Mouse (Mus musculus) T-helper 2 cell (primary cell): ENCODE measurements around the gene Gm10972.
"Not testable (repeated sequence)": the region's sequence is repeated elsewhere in the genome, so short reads cannot be mapped to it uniquely, and the experiment has no call there.

ENCODE experiments used
- in situ Hi-C: fragments of 300-600 bp; cut with MboI, MseI; formaldehyde crosslinking; loops from one replicate; pipeline ENCODE4 v1.15.1; 2025; ENCODE audit warnings: high pct_unique_total_duplicates

Gene Gm10972

DNA sequence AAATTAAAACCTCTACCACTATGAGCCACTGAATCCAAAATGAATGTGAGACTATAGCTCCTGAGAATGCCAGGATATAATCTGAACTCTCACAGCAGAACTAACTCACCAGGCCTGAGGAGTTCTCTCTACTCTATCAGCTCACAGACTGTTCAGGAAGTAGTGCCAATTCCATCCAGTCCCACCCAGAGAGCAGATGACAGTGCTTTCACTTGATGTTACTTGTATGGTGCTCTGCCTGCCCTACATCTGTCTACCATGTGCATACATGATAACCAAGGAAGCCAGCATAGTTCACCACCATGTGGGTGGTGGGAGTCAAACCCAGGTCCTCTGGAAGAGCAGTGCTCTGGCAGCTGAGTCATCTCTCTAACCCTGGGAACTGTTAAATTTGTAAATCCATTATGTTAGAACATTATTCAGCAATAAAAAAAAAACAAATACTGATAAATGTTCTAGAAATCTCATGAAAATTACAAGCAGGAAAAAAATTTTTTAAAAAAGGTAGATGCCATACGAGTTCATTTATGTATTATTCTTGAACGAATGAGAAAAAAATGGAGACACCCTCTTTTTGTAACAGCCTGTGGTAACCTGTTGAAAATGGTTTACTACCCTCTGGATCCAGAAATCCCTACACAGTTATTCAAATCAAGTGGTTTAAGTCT lies at the start of gene Gm10972:
Gene Gm10972 (plus strand): TSS at position 618 of the 668 bp plus-strand sequence.
- in situ Hi-C loops = loop anchor here (5.0 kb wide), 1 partner anchor 95 kb away; no protein-coding TSS in a partner anchor

DNA sequence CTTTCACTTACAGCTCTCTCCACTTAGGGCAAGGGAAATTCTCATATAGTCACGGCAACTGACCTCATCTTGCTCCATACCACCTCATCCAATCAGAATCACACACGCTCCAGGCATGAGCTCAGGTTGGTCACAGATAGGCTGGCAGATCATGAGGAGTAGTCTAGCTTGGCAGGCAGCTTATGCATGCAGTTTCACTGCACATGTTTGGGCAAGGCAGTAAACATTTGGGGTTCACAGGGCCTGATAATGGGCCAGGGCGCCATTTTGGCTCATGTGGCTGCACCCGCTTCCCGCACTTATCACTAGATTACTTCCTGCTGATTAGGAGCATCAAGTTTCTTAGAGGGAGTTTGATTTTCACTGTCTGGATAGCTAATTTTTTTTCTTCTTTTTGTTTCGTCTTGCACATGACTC lies 47.0 kb upstream of the Gm10972 start:
- in situ Hi-C loops = no loop called here

- in situ Hi-C loops = no loop called here
Observed at GRCm38 (mm10) chr3:94597224-94597779, 45.6 kb upstream of the Gm10972 start.

DNA sequence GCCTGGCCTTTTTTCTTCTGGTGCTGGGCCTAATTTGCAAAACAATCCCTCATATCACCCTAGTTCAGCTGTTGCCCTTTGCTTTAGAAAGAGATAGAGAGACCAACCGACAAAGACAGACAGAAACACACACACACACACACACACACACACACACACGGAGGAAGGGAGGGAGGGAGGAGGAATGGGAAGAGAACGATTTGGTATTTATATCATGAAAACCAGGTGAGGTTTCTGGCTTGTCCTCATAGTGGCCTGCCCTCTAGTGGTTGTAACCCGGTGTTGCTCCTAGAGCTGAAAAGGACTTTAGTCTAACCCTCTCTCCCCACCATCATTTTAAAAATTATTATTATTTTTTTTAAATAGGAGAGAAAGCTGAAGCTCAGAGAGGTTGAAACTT lies 41.0 kb upstream of the Gm10972 start:
- in situ Hi-C loops = loop anchor here (10.0 kb wide), 2 partner anchors 237 to 1037 kb away; partner anchors contain the start of gene C2cd4d

DNA sequence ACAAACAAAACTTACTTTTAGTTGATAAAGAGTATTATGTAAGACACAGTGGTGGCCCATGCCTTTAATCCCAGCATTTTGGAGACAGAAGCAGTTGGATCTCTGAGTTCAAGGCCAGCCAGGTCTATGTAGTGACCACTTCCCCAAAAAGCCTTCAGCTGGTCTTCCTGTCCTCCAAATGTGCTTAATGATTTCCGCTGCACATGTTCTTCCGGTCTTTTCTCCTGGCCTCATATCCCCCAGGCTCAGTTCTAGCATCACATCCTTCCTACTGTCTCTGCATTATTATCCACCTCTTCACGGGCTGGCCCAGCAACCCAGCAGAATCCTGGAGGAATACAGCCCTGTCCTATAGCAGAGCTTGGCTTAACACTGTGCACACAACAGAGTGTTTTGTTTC lies 33.3 kb upstream of the Gm10972 start:
- in situ Hi-C loops = loop anchor here (5.0 to 10.0 kb wide), 3 partner anchors 157 to 1045 kb away; partner anchors contain the start of gene C2cd4d

DNA sequence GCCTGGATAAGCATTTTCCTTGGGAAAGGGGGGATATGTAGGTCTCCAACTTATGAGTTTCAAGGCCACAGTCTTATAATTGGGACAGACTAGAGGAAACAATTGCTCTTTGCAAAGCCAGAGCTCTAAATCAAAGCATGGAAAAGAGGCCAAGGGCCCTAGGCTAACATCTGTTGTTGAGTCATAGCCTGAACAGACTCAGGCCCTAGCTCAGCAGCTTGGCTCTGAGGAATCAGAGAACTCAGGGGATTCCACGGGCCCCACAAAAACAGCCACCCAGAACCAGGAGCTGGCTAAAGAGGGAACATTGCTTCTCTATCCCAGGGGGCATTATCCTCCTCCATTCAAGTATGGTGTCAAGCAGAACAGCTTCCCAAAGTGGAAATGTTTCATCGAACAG lies 32.3 kb upstream of the Gm10972 start:
- in situ Hi-C loops = no loop called here

- in situ Hi-C loops = no loop called here
Observed at GRCm38 (mm10) chr3:94611343-94611742, 31.6 kb upstream of the Gm10972 start.

GRCm38 (mm10) chr3:94611834-94612233 lies 31.1 kb upstream of the Gm10972 start:
- in situ Hi-C loops = no loop called here

GRCm38 (mm10) chr3:94612274-94612673 lies 30.6 kb upstream of the Gm10972 start:
- in situ Hi-C loops = no loop called here

- in situ Hi-C loops = no loop called here
Observed at GRCm38 (mm10) chr3:94613258-94613878, 29.5 kb upstream of the Gm10972 start.

GRCm38 (mm10) chr3:94616717-94617116 lies 26.2 kb upstream of the Gm10972 start:
- in situ Hi-C loops = no loop called here

DNA sequence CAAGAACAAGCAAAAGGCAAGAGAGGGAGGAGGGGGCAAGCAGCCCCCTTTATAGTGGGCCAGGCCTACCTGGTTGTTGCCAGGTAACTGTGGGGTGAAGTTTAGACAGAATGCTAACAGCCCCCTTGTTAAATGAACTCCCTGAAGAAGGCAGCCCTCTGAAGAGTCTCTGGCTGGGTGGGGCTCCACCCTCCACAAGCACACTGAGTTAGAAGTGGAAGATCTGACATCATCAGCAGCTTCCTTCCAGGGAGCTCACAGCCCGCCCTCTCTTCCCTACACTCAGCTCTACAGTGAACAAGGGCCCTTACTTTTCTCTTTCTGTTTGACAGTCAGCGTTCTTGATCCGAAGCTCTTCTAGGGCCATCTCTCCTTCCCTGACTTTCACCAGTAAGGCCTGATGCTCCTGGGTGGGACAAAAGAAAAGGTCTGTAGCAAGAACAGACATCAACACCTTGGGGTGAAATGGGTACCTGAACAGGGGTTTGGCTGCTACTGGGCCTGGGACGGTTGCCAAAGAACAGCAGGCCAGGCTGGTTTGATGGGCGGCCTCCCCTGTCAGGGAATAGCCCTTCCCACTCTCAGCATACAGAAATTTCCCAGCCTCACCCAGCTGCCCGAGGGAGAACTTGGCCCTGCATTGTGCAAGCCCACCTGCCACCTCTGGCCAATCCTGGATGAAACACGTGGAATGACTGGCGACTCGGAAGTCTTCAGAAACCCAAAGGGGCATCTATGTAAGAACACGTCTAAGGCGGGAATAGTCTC lies 21.0 kb upstream of the Gm10972 start:
- in situ Hi-C loops = no loop called here

- in situ Hi-C loops = no loop called here
Observed at GRCm38 (mm10) chr3:94622550-94622949, 20.4 kb upstream of the Gm10972 start.

GRCm38 (mm10) chr3:94624281-94624680 lies 18.6 kb upstream of the Gm10972 start:
- in situ Hi-C loops = no loop called here

DNA sequence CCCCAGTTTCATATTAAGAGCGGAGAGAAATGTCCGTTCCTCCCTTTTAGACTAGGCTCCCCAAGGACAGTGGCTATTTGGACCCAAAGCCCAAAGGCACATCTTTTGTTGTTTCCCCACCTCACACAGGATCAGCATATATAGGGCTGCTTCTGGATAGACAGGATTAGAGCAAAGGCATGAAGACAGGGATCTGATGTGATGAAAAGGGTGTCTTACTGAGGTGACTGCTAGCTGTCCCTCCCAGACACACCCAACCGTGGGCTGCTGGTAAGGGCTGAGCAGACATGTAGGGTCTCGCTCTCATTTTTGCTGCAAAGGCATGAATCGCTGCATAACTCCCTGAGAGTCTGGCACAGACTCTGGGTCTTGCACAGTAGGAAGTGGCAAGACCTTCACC lies 14.2 kb upstream of the Gm10972 start:
- in situ Hi-C loops = no loop called here

GRCm38 (mm10) chr3:94629876-94630275 lies 13.0 kb upstream of the Gm10972 start:
- in situ Hi-C loops = no loop called here

- in situ Hi-C loops = no loop called here
Observed at GRCm38 (mm10) chr3:94648755-94649590, 6.1 kb downstream of the Gm10972 start.

DNA sequence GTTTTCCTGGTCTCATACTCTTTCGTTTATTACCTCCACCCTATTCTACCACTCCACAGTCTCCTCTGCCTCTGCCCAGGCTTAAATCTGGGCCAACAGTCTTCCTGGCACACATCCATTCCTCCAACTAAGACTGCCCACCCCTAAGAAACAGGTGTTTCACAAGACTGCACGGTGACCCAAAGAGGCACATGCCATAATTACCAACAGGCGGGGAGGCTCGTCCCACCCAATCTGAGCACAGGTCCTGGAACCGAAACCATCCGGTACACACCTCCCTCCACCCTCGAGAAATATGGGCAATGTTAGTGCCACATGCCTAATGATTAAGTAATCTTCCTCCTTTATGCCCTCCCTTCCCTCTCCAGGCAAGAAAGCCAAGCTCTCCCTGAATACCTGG lies 7.5 kb downstream of the Gm10972 start:
- in situ Hi-C loops = no loop called here

GRCm38 (mm10) chr3:94653967-94654366 lies 11.1 kb downstream of the Gm10972 start:
- in situ Hi-C loops = not testable (repeated sequence)

DNA sequence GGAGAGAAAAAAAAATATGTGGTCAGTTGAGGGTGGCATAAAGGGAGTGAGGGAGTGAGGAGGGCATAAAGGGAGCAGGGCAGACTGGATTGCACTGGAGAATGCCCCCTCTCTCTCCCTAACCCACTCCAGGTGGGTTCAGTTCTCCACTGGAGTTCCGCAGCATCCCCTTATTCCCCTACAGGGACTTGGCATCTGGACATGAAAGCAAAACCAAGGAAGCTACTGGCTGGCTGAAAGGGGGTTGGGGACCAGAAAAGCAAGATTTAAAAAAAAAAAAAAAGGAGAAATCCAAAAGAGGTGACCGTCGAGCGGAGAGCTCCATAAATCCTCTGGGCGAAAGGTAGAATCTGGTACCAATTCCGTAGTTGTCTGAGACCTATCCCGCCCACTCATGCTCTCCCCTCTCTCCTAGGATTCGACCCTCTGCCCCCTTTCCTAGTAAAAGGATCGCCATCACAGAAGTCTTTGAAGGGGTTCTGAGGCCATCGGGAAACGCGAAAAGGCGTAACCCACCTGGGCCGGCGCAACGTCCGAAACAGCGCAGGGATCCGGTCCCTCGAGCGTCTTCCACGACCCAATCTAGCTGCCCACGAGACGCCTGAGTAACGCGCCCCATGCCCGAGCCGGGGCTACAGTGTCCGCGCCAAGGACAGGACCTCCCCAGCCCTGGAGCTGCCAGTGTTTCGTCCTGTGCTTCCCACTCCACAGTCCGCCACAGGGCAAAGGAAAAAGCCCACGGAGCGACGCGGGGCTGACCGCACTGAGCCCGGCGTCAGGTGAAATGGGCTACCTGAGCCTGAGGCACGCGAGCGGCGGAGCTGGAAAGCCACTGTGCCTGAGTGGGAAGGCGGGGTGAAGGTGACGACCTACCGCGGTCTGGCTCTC lies 15.2 kb downstream of the Gm10972 start:
- in situ Hi-C loops = loop anchor here (5.0 kb wide), 1 partner anchor 99 kb away; no protein-coding TSS in a partner anchor
